Mouse (Mus musculus) lung, adult 2 months (tissue): ENCODE results near the gene Neu1.

Experiments used
- CTCF ChIP-seq: fragments of 200-500 bp; IDR thresholded peaks from 2 replicates; pipeline ENCODE4 v1.5.1; 2011; ENCODE audit warnings: mild to moderate bottlenecking, low read length, control low read depth; ENCODE audit not compliant: insufficient read depth
- POLR2A ChIP-seq: fragments of 200-500 bp; IDR thresholded peaks from 2 replicates; pipeline ENCODE4 v1.6.1; 2011; ENCODE audit warnings: low read depth, mild to moderate bottlenecking, control low read depth, low read length, borderline replicate concordance; ENCODE audit errors: extremely low read depth

GRCm38 (mm10) chr17:34982328-34982727 lies 51.3 kb downstream of the Neu1 start:
- TF ChIP-seq CTCF, result no peak
- TF ChIP-seq POLR2A, result no peak
